Mouse (Mus musculus) myocyte (in vitro differentiated cells): ENCODE measurements around the gene Rbms3. TPM values are rescaled to one million over a fixed set of nuclear protein-coding genes. Genes with fewer than 3 reads are reported as not detected.

Experiments used
- H3K27me3 ChIP-seq: one replicate; pipeline ENCODE4 v1.6.1; 2011; ENCODE audit not compliant: control insufficient read depth, insufficient read depth, insufficient read length
- H3K36me3 ChIP-seq: one replicate; pipeline ENCODE4 v1.6.1; 2011; ENCODE audit not compliant: control insufficient read depth, insufficient read depth
- H3K4me2 ChIP-seq: one replicate; pipeline ENCODE4 v1.6.1; 2011; ENCODE audit warnings: low read depth, control low read depth
- H3K4me3 ChIP-seq: one replicate; pipeline ENCODE4 v1.5.1; 2011; ENCODE audit warnings: mild to moderate bottlenecking, control low read depth, moderate library complexity
- H3K79me2 ChIP-seq: one replicate; pipeline ENCODE4 v1.6.1; 2011; ENCODE audit not compliant: control insufficient read depth, insufficient read depth
- H3ac ChIP-seq: one replicate; pipeline ENCODE4 v1.6.1; 2011; ENCODE audit not compliant: control insufficient read depth, insufficient read length
- CEBPB ChIP-seq: IDR thresholded peaks from 2 replicates; pipeline ENCODE4 v1.6.1; 2011; ENCODE audit warnings: mild to moderate bottlenecking, moderate library complexity; ENCODE audit not compliant: poor library complexity, insufficient read depth, severe bottlenecking
- E2F4 ChIP-seq: IDR thresholded peaks from one replicate; pipeline ENCODE4 v1.6.1; 2011; ENCODE audit warnings: mild to moderate bottlenecking, control low read depth, moderate library complexity; ENCODE audit not compliant: insufficient read depth
- MAX ChIP-seq: IDR thresholded peaks from one replicate; pipeline ENCODE4 v1.6.1; 2011; ENCODE audit warnings: low read depth, mild to moderate bottlenecking, control low read depth
- MYOD1 ChIP-seq, 3 experiments: IDR thresholded peaks; one replicate each; pipeline ENCODE4 v1.6.1; 2011; ENCODE audit warnings: control low read depth in 2 of 3, low read depth in 2 of 3, mild to moderate bottlenecking in 2 of 3, moderate library complexity in 1 of 3; ENCODE audit not compliant: insufficient read length in 2 of 3, control insufficient read depth in 1 of 3
- MYOG ChIP-seq, 3 experiments: IDR thresholded peaks; one replicate each; pipeline ENCODE4 v1.6.1; 2011; ENCODE audit warnings: control low read depth in 2 of 3, low read depth in 2 of 3, mild to moderate bottlenecking in 2 of 3; ENCODE audit not compliant: insufficient read length in 2 of 3, control insufficient read depth in 1 of 3, insufficient read depth in 1 of 3
- POLR2A ChIP-seq: IDR thresholded peaks from one replicate; pipeline ENCODE4 v1.6.1; 2011; ENCODE audit warnings: low read depth, mild to moderate bottlenecking, control low read depth, moderate library complexity; ENCODE audit not compliant: insufficient read length
- POLR2AphosphoS2 ChIP-seq: IDR thresholded peaks from one replicate; pipeline ENCODE4 v1.6.1; 2011; ENCODE audit warnings: low read depth, control low read depth; ENCODE audit not compliant: insufficient read length
- REST ChIP-seq: IDR thresholded peaks from one replicate; pipeline ENCODE4 v1.6.1; 2011; ENCODE audit warnings: mild to moderate bottlenecking, control low read depth, moderate library complexity; ENCODE audit not compliant: insufficient read depth, insufficient read length
- SRF ChIP-seq: IDR thresholded peaks from one replicate; pipeline ENCODE4 v1.6.1; 2011; ENCODE audit warnings: low read depth; ENCODE audit not compliant: control insufficient read depth, insufficient read length
- TCF12 ChIP-seq: IDR thresholded peaks from one replicate; pipeline ENCODE4 v1.6.1; 2011; ENCODE audit warnings: mild to moderate bottlenecking, control low read depth; ENCODE audit not compliant: poor library complexity, insufficient read depth, severe bottlenecking
- TCF3 ChIP-seq: IDR thresholded peaks from one replicate; pipeline ENCODE4 v1.6.1; 2011; ENCODE audit warnings: low read depth, control low read depth; ENCODE audit not compliant: insufficient read length
- USF1 ChIP-seq: IDR thresholded peaks from one replicate; pipeline ENCODE4 v1.6.1; 2011; ENCODE audit warnings: low read depth, mild to moderate bottlenecking, control low read depth, moderate library complexity
- polyA plus RNA-seq: library from polyadenylated mRNA; unstranded; fragments of >200 nt; fragmentation: generic; extraction: Trizol; gene quantifications from one replicate; pipeline ENCODE4 v1.2.1, GENCODE M21; 2012; ENCODE audit warnings: missing spikeins

Rbms3 gene
- polyA plus RNA-seq, 1 experiment = 4.5 TPM

GRCm38 (mm10) chr9:116769358-116770054 is 860.2 kb downstream of the Rbms3 start:
- Histone ChIP-seq H3ac (no peak overlapping the region), H3K4me2 (no peak overlapping the region), H3K79me2 (no peaks in the 10 kb centered on the region), H3K4me3 (no peak overlapping the region), H3K36me3 (no peaks in the 10 kb centered on the region), H3K27me3 (no peaks in the 10 kb centered on the region)
- TF ChIP-seq TCF12 (no peak), POLR2A (no peak), E2F4 (no peak), CEBPB (no peak), POLR2AphosphoS2 (no peak), MYOG (IDR thresholded peaks at IDR 0.05; ENCODE audit: control insufficient read depth in 1 of 3, insufficient read depth in 1 of 3, insufficient read length in 2 of 3, low read depth in 2 of 3) (no peak), USF1 (no peak), MYOD1 (IDR thresholded peaks at IDR 0.05; ENCODE audit: control insufficient read depth in 1 of 3, insufficient read length in 2 of 3, low read depth in 2 of 3) (no peak), TCF3 (no peak), SRF (no peak), REST (no peak), MAX (no peak)

GRCm38 (mm10) chr9:116762395-116763025 is 867.2 kb downstream of the Rbms3 start:
- Histone ChIP-seq H3K4me3 (no peak overlapping the region), H3K79me2 (no peaks in the 10 kb centered on the region), H3K36me3 (no peaks in the 10 kb centered on the region), H3ac (no peak overlapping the region), H3K4me2 (peak overlapping the region; percentile 9), H3K27me3 (no peaks in the 10 kb centered on the region)
- TF ChIP-seq MYOD1 (IDR thresholded peaks at IDR 0.05; ENCODE audit: control insufficient read depth in 1 of 3, insufficient read length in 2 of 3, low read depth in 2 of 3) = no peak
- no peak for TF ChIP-seq CEBPB
- TF ChIP-seq MYOG (IDR thresholded peaks at IDR 0.05; ENCODE audit: control insufficient read depth in 1 of 3, insufficient read depth in 1 of 3, insufficient read length in 2 of 3, low read depth in 2 of 3) = no peak
- no peak for TF ChIP-seq REST

GRCm38 (mm10) chr9:116748857-116749584 is 880.7 kb downstream of the Rbms3 start:
- TF ChIP-seq MYOD1 (IDR thresholded peaks at IDR 0.05; ENCODE audit: control insufficient read depth in 1 of 3, insufficient read length in 2 of 3, low read depth in 2 of 3) (no peak), POLR2A (no peak), CEBPB (no peak), USF1 (no peak), REST (no peak), TCF12 (no peak), MYOG (IDR thresholded peaks at IDR 0.05; ENCODE audit: control insufficient read depth in 1 of 3, insufficient read depth in 1 of 3, insufficient read length in 2 of 3, low read depth in 2 of 3) (no peak), POLR2AphosphoS2 (no peak), MAX (no peak), E2F4 (no peak), TCF3 (no peak), SRF (no peak)
- Histone ChIP-seq H3K4me2 (peak overlapping the region; percentile 35), H3K36me3 (no peaks in the 10 kb centered on the region), H3K79me2 (no peaks in the 10 kb centered on the region), H3K27me3 (no peaks in the 10 kb centered on the region), H3K4me3 (no peak overlapping the region), H3ac (no peak overlapping the region)

- no peaks in the 10 kb centered on the region for H3K36me3 ChIP-seq
- H3K79me2 ChIP-seq = no peaks in the 10 kb centered on the region
- H3K4me3 ChIP-seq = no peak overlapping the region
- H3K27me3 ChIP-seq = no peaks in the 10 kb centered on the region
- H3K4me2 ChIP-seq = no peak overlapping the region
- H3ac ChIP-seq = no peak overlapping the region
- TF ChIP-seq TCF12 (no peak), POLR2AphosphoS2 (no peak), MYOG (IDR thresholded peaks at IDR 0.05; ENCODE audit: control insufficient read depth in 1 of 3, insufficient read depth in 1 of 3, insufficient read length in 2 of 3, low read depth in 2 of 3) (no peak), TCF3 (no peak), E2F4 (no peak), MYOD1 (IDR thresholded peaks at IDR 0.05; ENCODE audit: control insufficient read depth in 1 of 3, insufficient read length in 2 of 3, low read depth in 2 of 3) (no peak), SRF (no peak), REST (no peak), CEBPB (no peak)
Observed at GRCm38 (mm10) chr9:116748346-116748745, 881.4 kb downstream of the Rbms3 start.
